Mouse (Mus musculus) gonadal fat pad, adult 2 months (tissue): Measurements from ENCODE around the gene Ccdc126. TPM values are rescaled to one million over a fixed set of nuclear protein-coding genes. Genes with fewer than 3 reads are reported as not detected.
"Not testable (repeated sequence)": the region's sequence is repeated elsewhere in the genome, so short reads cannot be mapped to it uniquely, and the experiment has no call there.

Experiments
- DNase-seq: peaks from one replicate; pipeline ENCODE4 v3.0.0-alpha.2; 2012; ENCODE audit warnings: low read depth
- polyA plus RNA-seq: library from polyadenylated mRNA; depleted of rRNA; stranded (reverse); fragments of >200 nt; gene quantifications from 2 replicates; pipeline ENCODE4 v1.2.3, GENCODE M21; 2012; rRNA removed

Gene Ccdc126
- polyA plus RNA-seq: 4.3 and 4.7 TPM in 2 replicates

- DNase-seq: peak; percentile 77
These were observed at the start of gene Ccdc126 for GRCm38 (mm10) chr6:49318966-49319594. Gene Ccdc126, plus strand, starts transcription at chr6:49319274.

GRCm38 (mm10) chr6:49269923-49270322 lies 49.2 kb upstream of the Ccdc126 start:
- no peak for DNase-seq

GRCm38 (mm10) chr6:49271815-49272214 lies 47.3 kb upstream of the Ccdc126 start:
- no peak for DNase-seq

- no peak for DNase-seq
These were observed 46.2 kb upstream of the Ccdc126 start for GRCm38 (mm10) chr6:49272863-49273262.

- DNase-seq: no peak
These were observed 45.1 kb upstream of the Ccdc126 start for GRCm38 (mm10) chr6:49273934-49274333.

- no peak for DNase-seq
These were observed 44.5 kb upstream of the Ccdc126 start for GRCm38 (mm10) chr6:49274416-49275091.

GRCm38 (mm10) chr6:49275296-49275695 lies 43.8 kb upstream of the Ccdc126 start:
- DNase-seq: no peak

GRCm38 (mm10) chr6:49280942-49281341 lies 38.1 kb upstream of the Ccdc126 start:
- no peak for DNase-seq

GRCm38 (mm10) chr6:49282122-49282521 lies 37.0 kb upstream of the Ccdc126 start:
- peak; percentile 96 for DNase-seq

GRCm38 (mm10) chr6:49298286-49298685 lies 20.8 kb upstream of the Ccdc126 start:
- no peak for DNase-seq

- DNase-seq: not testable (repeated sequence)
These were observed 4.3 kb upstream of the Ccdc126 start for GRCm38 (mm10) chr6:49314821-49315220.

- no peak for DNase-seq
These were observed 681 bp downstream of the Ccdc126 start for GRCm38 (mm10) chr6:49319595-49320315.

- DNase-seq: no peak
These were observed 2.3 kb downstream of the Ccdc126 start for GRCm38 (mm10) chr6:49321341-49321740.

- no peak for DNase-seq
These were observed 3.0 kb downstream of the Ccdc126 start for GRCm38 (mm10) chr6:49322056-49322455.

- DNase-seq: no peak
These were observed 3.9 kb downstream of the Ccdc126 start for GRCm38 (mm10) chr6:49322986-49323385.

- no peak for DNase-seq
These were observed 5.5 kb downstream of the Ccdc126 start for GRCm38 (mm10) chr6:49324528-49324927.

- DNase-seq: no peak
These were observed 6.2 kb downstream of the Ccdc126 start for GRCm38 (mm10) chr6:49325294-49325693.

GRCm38 (mm10) chr6:49326846-49327245 lies 7.8 kb downstream of the Ccdc126 start:
- no peak for DNase-seq

- no peak for DNase-seq
These were observed 12.4 kb downstream of the Ccdc126 start for GRCm38 (mm10) chr6:49331369-49332059.

GRCm38 (mm10) chr6:49332060-49332370 lies 12.9 kb downstream of the Ccdc126 start:
- no peak for DNase-seq

GRCm38 (mm10) chr6:49338566-49338965 lies 19.5 kb downstream of the Ccdc126 start:
- DNase-seq: no peak

- no peak for DNase-seq
These were observed 20.1 kb downstream of the Ccdc126 start for GRCm38 (mm10) chr6:49339145-49339544.
